In genomic region chr12:72038866-72039265, GRCm38 (mm10) we compare ENCODE assay signal across 26 mouse cellular contexts. TPM values are rescaled to one million over a fixed set of nuclear protein-coding genes. Genes with fewer than 3 reads are reported as not detected.
"Had no signal": no experiment of that assay in that cellular context is flagged by ENCODE, and none has a peak within 500 bp of the region (broad histone marks: within the 10 kb centered on the region; RNA-seq: fewer than 3 reads in every experiment).

No protein-coding gene starts in this region.

- H3K4me1 ChIP-seq: kidney, embryonic 15.5 days; megakaryocyte, embryonic 14.5 days; midbrain, embryonic 10.5 days; midbrain, embryonic 13.5 days; neural tube, embryonic 13.5 days had no signal

- H3K36me3 ChIP-seq: kidney, embryonic 15.5 days; lung, embryonic 15.5 days; midbrain, embryonic 10.5 days; midbrain, embryonic 13.5 days; neural tube, embryonic 13.5 days had no signal

- H3K27me3 ChIP-seq: kidney, embryonic 15.5 days; lung, embryonic 15.5 days; midbrain, embryonic 13.5 days; neural tube, embryonic 13.5 days had no signal

- H3K9me3 ChIP-seq: kidney, embryonic 15.5 days; midbrain, embryonic 10.5 days; midbrain, embryonic 13.5 days; neural tube, embryonic 13.5 days had no signal

- ATAC-seq: midbrain, embryonic 13.5 days; midbrain, embryonic 16.5 days had no signal

- H3K9ac ChIP-seq: kidney, embryonic 15.5 days; liver, embryonic 14.5 days; lung, embryonic 15.5 days; midbrain, embryonic 13.5 days; neural tube, embryonic 13.5 days had no signal

- DNase-seq: kidney, postnatal 10 days; kidney, postnatal 36 days; layer of hippocampus, postnatal 36 days; lung, adult 18-20 months; lung, postnatal 10 days; lung, postnatal 36 days; right cerebral cortex, adult 18-20 months; right cerebral cortex, postnatal 14 days; right cerebral cortex, postnatal 4 days; thymus, adult 2 months; thymus, postnatal 14 days; thymus, postnatal 4 days had no signal

- H3K4me3 ChIP-seq: kidney, embryonic 15.5 days; left cerebral cortex, adult 2 months; lung, embryonic 15.5 days; megakaryocyte, embryonic 14.5 days; midbrain, embryonic 10.5 days; midbrain, embryonic 13.5 days; myocyte; neural tube, embryonic 13.5 days had no signal

- H3K27ac ChIP-seq: kidney, embryonic 15.5 days; left cerebral cortex, adult 2 months; liver, embryonic 14.5 days; lung, embryonic 15.5 days; midbrain, embryonic 10.5 days; midbrain, embryonic 13.5 days; neural tube, embryonic 13.5 days; stomach, postnatal 0 days had no signal

- H3K4me2 ChIP-seq: kidney, embryonic 15.5 days; liver, embryonic 11.5 days; lung, embryonic 15.5 days; midbrain, embryonic 13.5 days; neural tube, embryonic 13.5 days had no signal

RNA-seq across cellular contexts. Expression of gene Gpr135, which starts 32.1 kb away (rescaled TPM):
- total RNA-seq: monocyte, adult 5-6 weeks had no signal

RNA-seq across cellular contexts. Expression of gene L3hypdh, which starts 46.4 kb away (rescaled TPM):
- total RNA-seq: monocyte, adult 5-6 weeks; neutrophil, adult 5-6 weeks had no signal
